Mouse (Mus musculus) intestine, embryonic 14.5 days (tissue): ENCODE results near the gene Gm21830. TPM values are rescaled to one million over a fixed set of nuclear protein-coding genes. Genes with fewer than 3 reads are reported as not detected.
"Not testable (repeated sequence)": the region's sequence is repeated elsewhere in the genome, so short reads cannot be mapped to it uniquely, and the experiment has no call there.

Source experiments
- ATAC-seq: fragments of 200-750 bp; cut with Nextera tagmentation; replicated peaks from 2 replicates; pipeline ENCODE4 v1.8.0; 2017; ENCODE audit warnings: low read depth, moderate number of reproducible peaks, moderate TSS enrichment, moderate library complexity; ENCODE audit not compliant: low FRiP score, low TSS enrichment
- DNase-seq: peaks from one replicate; pipeline ENCODE4 v3.0.0-alpha.2; 2018; ENCODE audit warnings: low spot score
- H3K27ac ChIP-seq: fragments of 300-500 bp; sonication (generic); 2 replicates; pipeline ENCODE4 v1.5.1; 2014; ENCODE audit warnings: low read depth, mild to moderate bottlenecking, control low read depth
- H3K27me3 ChIP-seq: fragments of 300-500 bp; sonication (generic); replicated peaks from 2 replicates; pipeline ENCODE4 v1.6.1; 2014; ENCODE audit warnings: low read length, control low read depth; ENCODE audit not compliant: control insufficient read depth, insufficient read depth
- H3K36me3 ChIP-seq: fragments of 300-500 bp; sonication (generic); 2 replicates; pipeline ENCODE4 v1.6.1; 2014; ENCODE audit warnings: low read length, control low read depth; ENCODE audit not compliant: control insufficient read depth, insufficient read depth
- H3K4me1 ChIP-seq: fragments of 300-500 bp; sonication (generic); replicated peaks from 2 replicates; pipeline ENCODE4 v1.6.1; 2014; ENCODE audit warnings: low read length, control low read depth, mixed read lengths; ENCODE audit not compliant: control insufficient read depth, insufficient read depth
- H3K4me2 ChIP-seq: fragments of 300-500 bp; sonication (generic); 2 replicates; pipeline ENCODE4 v1.6.1; 2014; ENCODE audit warnings: low read length
- H3K4me3 ChIP-seq: fragments of 300-500 bp; sonication (generic); 2 replicates; pipeline ENCODE4 v1.5.1; 2014; ENCODE audit warnings: low read depth, low read length, control low read depth, mixed read lengths
- H3K9ac ChIP-seq: fragments of 300-500 bp; sonication (generic); 2 replicates; pipeline ENCODE4 v1.6.1; 2014; ENCODE audit warnings: mild to moderate bottlenecking, low read length
- H3K9me3 ChIP-seq: fragments of 300-500 bp; sonication (generic); 2 replicates; pipeline ENCODE4 v1.6.1; 2016; ENCODE audit warnings: low read length, control low read depth; ENCODE audit not compliant: control insufficient read depth
- WGBS: fragments of 180-500 bp; shearing (Covaris S2); extraction: QIAGEN DNeasy Blood & Tissue Kit; methylation state at CpG from one replicate; pipeline ENCODE4 v1.1.7; 2014; 5-methylcytosine and 5-hydroxymethylcytosine counted together
- polyA plus RNA-seq: library from polyadenylated mRNA; unstranded; fragments of >200 nt; fragmentation: Nextera tagmentation; extraction: Ambion mirVana; gene quantifications from 2 replicates; pipeline ENCODE4 v1.2.1, GENCODE M21; 2014

Gm21830 gene
- polyA plus RNA-seq, 1 experiment from 2014 or later, result not detected

- Histone ChIP-seq H3K36me3 (no peaks in the 10 kb centered on the region), H3K27me3 (no peaks in the 10 kb centered on the region), H3K4me1 (no peaks in the 10 kb centered on the region), H3K4me3 (no peak overlapping the region), H3K4me2 (no peak overlapping the region), H3K9me3 (no peaks in the 10 kb centered on the region), H3K27ac (no peak overlapping the region), H3K9ac (no peak overlapping the region)
- WGBS, result 65% methylated on average over 12 of the region's 12 CpGs
- ATAC-seq (no peak), DNase-seq (no peak)
These were observed 33.7 kb downstream of the Gm21830 start for GRCm38 (mm10) chr2:67447206-67447605.

GRCm38 (mm10) chr2:67460857-67461256 lies 47.3 kb downstream of the Gm21830 start:
- H3K9me3 ChIP-seq, result no peaks in the 10 kb centered on the region
- no peaks in the 10 kb centered on the region for H3K36me3 ChIP-seq
- no peak overlapping the region for H3K4me3 ChIP-seq
- WGBS, result 82% methylated on average over 3 of the region's 3 CpGs
- DNase-seq (no peak), ATAC-seq (no peak)
- no peaks in the 10 kb centered on the region for H3K4me1 ChIP-seq
- no peaks in the 10 kb centered on the region for H3K27me3 ChIP-seq
- H3K9ac ChIP-seq, result no peak overlapping the region
- no peak overlapping the region for H3K27ac ChIP-seq
- no peak overlapping the region for H3K4me2 ChIP-seq

GRCm38 (mm10) chr2:67467036-67467435 lies 53.5 kb downstream of the Gm21830 start:
- DNase-seq, result no peak
- Histone ChIP-seq H3K9ac (no peak overlapping the region), H3K9me3 (no peaks in the 10 kb centered on the region), H3K36me3 (no peaks in the 10 kb centered on the region), H3K4me1 (no peaks in the 10 kb centered on the region), H3K4me2 (no peak overlapping the region), H3K27ac (no peak overlapping the region), H3K27me3 (no peaks in the 10 kb centered on the region), H3K4me3 (no peak overlapping the region)
- ATAC-seq, result no peak
- WGBS, result 90% methylated on average over 7 of the region's 7 CpGs

- ATAC-seq, H3K27ac ChIP-seq, H3K4me3 ChIP-seq, H3K9ac ChIP-seq, H3K9me3 ChIP-seq, H3K27me3 ChIP-seq, DNase-seq, H3K36me3 ChIP-seq, H3K4me1 ChIP-seq, H3K4me2 ChIP-seq: not testable (repeated sequence)
- 46% methylated on average over 5 of the region's 5 CpGs for WGBS
These were observed 56.5 kb downstream of the Gm21830 start for GRCm38 (mm10) chr2:67470030-67470429.

GRCm38 (mm10) chr2:67477753-67478152 lies 64.2 kb downstream of the Gm21830 start:
- Histone ChIP-seq H3K9me3 (no peaks in the 10 kb centered on the region), H3K27me3 (no peaks in the 10 kb centered on the region), H3K27ac (no peak overlapping the region), H3K4me2 (no peak overlapping the region), H3K4me1 (no peaks in the 10 kb centered on the region), H3K4me3 (no peak overlapping the region), H3K9ac (no peak overlapping the region), H3K36me3 (no peaks in the 10 kb centered on the region)
- DNase-seq (no peak), ATAC-seq (no peak)
- 20% methylated on average over 6 of the region's 6 CpGs for WGBS

- Histone ChIP-seq H3K4me3 (no peak overlapping the region), H3K4me2 (no peak overlapping the region), H3K9me3 (no peaks in the 10 kb centered on the region), H3K4me1 (no peaks in the 10 kb centered on the region), H3K36me3 (no peaks in the 10 kb centered on the region), H3K27ac (no peak overlapping the region), H3K9ac (no peak overlapping the region), H3K27me3 (no peaks in the 10 kb centered on the region)
- no peak for DNase-seq
- WGBS, result 65% methylated on average over 3 of the region's 3 CpGs
- no peak for ATAC-seq
These were observed 67.5 kb downstream of the Gm21830 start for GRCm38 (mm10) chr2:67481051-67481450.

Other genes with a start within 250 kb of the Gm21830 start
- gene Gm26727, start 19.5 kb downstream of the Gm21830 start, polyA plus RNA-seq, result not detected in 2 replicates
- gene Xirp2, start 32.3 kb downstream of the Gm21830 start, polyA plus RNA-seq, result not detected in 2 replicates
- 3.9 and 5.1 TPM in 2 replicates for gene B3galt1, start 152.1 kb downstream of the Gm21830 start, polyA plus RNA-seq